Mouse (Mus musculus) liver, adult 2 months (tissue): ENCODE measurements at regions not wholly inside any gene's neighbourhood (a gene's known extent, or its start where the extent isn't known, plus 50 kb on each side); places are given as distances from the start of the nearest gene placed in this dataset.

ENCODE experiments used
- DNase-seq: peaks from one replicate; pipeline ENCODE4 v3.0.0-alpha.2; 2011; ENCODE audit warnings: low read depth, low spot score; ENCODE audit errors: extremely low read depth
- H3K27ac ChIP-seq: fragments of 200-500 bp; replicated peaks from 2 replicates; pipeline ENCODE4 v1.5.1; 2012; ENCODE audit warnings: low read depth, mild to moderate bottlenecking, control low read depth, inconsistent platforms, low read length; ENCODE audit not compliant: insufficient read depth
- H3K27me3 ChIP-seq: fragments of 200-500 bp; 2 replicates; pipeline ENCODE4 v1.6.1; 2012; ENCODE audit warnings: mild to moderate bottlenecking, moderate library complexity, low read length, inconsistent platforms; ENCODE audit not compliant: control insufficient read depth, insufficient read depth
- H3K36me3 ChIP-seq: fragments of 200-500 bp; 2 replicates; pipeline ENCODE4 v1.6.1; 2012; ENCODE audit warnings: low read length, inconsistent platforms; ENCODE audit not compliant: control insufficient read depth, insufficient read depth
- H3K4me1 ChIP-seq: fragments of 200-500 bp; 2 replicates; pipeline ENCODE4 v1.6.1; 2011; ENCODE audit warnings: low read length; ENCODE audit not compliant: control insufficient read depth, insufficient read depth
- H3K4me3 ChIP-seq: fragments of 200-500 bp; 2 replicates; pipeline ENCODE4 v1.5.1; 2011; ENCODE audit warnings: low read depth, mild to moderate bottlenecking, control low read depth, low read length, moderate library complexity; ENCODE audit not compliant: insufficient read depth
- H3K79me2 ChIP-seq: fragments of 200-500 bp; 2 replicates; pipeline ENCODE4 v1.6.1; 2012; ENCODE audit warnings: inconsistent platforms, mild to moderate bottlenecking, low read length, moderate library complexity; ENCODE audit not compliant: control insufficient read depth, insufficient read depth
- H3K9ac ChIP-seq: fragments of 200-500 bp; 2 replicates; pipeline ENCODE4 v1.6.1; 2012; ENCODE audit warnings: low read depth, mild to moderate bottlenecking, control low read depth, inconsistent platforms, low read length
- CTCF ChIP-seq: fragments of 200-500 bp; IDR thresholded peaks from 2 replicates; pipeline ENCODE4 v1.5.1; 2011; ENCODE audit warnings: low read depth, low read length, control low read depth
- POLR2A ChIP-seq: fragments of 200-500 bp; IDR thresholded peaks from 2 replicates; pipeline ENCODE4 v1.6.1; 2011; ENCODE audit warnings: low read length, control low read depth; ENCODE audit not compliant: insufficient read depth; ENCODE audit errors: extremely low read depth
- WGBS: fragments of 180-500 bp; shearing (Covaris S2); methylation state at CpG from one replicate; pipeline ENCODE4 v1.1.7; 2018; 5-methylcytosine and 5-hydroxymethylcytosine counted together

DNA sequence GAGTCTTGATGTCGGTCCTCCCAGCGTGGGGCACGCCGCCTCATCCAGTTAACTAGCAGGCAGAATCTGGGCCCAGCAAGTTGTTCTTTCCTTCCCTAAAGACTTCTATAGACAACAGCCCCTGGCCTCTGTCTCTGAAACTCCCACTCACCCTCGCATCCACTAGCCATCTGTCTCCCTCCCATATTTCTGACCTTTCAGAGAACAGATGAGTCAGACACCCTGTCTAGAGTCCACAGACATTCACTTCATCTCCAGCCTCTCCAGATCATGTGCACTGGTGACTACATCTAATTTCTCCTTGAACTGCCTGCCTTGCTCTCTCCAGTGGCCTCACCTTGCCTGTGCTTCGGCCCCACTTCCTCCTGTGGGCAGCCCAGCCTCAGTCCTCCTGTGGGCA lies 143.1 kb downstream of the Mtx3 start:
- Histone ChIP-seq H3K36me3 (no peaks in the 10 kb centered on the region), H3K79me2 (no peaks in the 10 kb centered on the region), H3K4me3 (no peak overlapping the region), H3K9ac (no peak overlapping the region), H3K4me1 (no peaks in the 10 kb centered on the region), H3K27ac (no peak overlapping the region), H3K27me3 (no peaks in the 10 kb centered on the region)
- WGBS: 97% methylated on average over 6 of the region's 6 CpGs
- DNase-seq: no peak
- TF ChIP-seq CTCF (no peak), POLR2A (no peak)

DNA sequence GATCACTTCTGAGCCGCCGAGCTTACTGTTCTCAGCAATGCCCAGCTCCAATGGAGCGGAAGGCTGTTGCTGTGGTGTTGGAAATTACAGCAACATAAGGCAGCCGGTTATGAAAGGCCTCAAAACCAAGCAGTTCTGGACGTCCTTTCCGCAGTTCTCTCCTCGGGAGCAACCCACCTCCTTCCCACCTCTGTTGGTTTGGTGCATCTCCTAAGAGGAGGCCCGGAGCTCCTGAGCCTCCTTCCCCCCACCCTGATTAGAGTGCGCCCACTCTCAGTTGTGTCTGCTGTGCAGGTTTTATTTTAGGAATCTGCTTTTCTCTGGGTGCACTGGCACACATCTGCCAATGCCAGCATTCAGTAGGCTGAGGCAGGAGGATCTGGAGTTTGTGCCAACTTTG lies 144.0 kb downstream of the Mtx3 start:
- Histone ChIP-seq H3K27ac (no peak overlapping the region), H3K36me3 (no peaks in the 10 kb centered on the region), H3K4me1 (no peaks in the 10 kb centered on the region), H3K4me3 (no peak overlapping the region), H3K9ac (no peak overlapping the region), H3K27me3 (no peaks in the 10 kb centered on the region), H3K79me2 (no peaks in the 10 kb centered on the region)
- TF ChIP-seq POLR2A: no peak
- no peak for TF ChIP-seq CTCF
- DNase-seq: no peak
- 87% methylated on average over 9 of the region's 9 CpGs for WGBS

DNA sequence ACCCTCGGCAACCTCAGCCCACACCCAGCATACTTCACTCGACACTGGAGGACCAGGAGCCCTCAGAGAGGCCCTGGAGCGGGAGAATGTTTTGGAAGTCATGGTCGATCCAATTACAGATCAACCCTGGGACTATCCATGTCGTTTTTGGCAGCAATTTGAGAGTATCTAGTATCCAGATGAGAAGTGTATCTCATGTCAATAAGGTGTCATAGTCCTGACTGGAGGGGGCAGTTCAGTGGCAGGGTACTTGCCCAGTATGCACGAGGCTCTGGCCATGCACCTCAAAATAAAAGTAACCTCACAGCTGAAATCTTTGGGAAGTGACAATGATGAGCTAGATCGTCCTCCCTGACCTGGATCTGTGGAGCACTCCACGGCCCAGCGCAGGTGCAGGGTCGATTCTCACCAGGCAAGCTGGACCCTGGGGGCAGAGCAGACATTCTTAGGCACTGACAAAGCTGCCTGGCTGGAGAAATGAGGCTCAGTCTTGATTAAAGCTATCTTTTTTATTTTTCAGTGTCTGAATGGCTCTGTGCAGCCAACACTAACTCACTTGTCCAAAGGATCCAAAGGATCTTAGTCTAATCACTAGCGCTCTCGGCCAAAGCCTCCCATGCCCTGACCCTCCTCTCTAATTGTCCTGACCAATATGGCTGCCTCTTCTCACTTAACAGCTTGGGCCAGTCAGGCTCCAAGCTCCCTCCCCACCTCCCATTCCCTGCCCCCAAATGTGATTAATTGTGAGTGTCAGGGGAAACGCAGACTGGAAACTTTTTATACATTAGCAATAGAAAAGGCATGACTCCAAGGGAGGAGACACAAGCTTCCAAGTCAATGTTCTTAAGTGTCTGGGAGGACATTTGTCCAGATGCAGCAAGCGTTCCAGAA lies 146.0 kb downstream of the Mtx3 start:
- WGBS: 85% methylated on average over 14 of the region's 14 CpGs
- H3K4me3 ChIP-seq: no peak overlapping the region
- no peaks in the 10 kb centered on the region for H3K79me2 ChIP-seq
- H3K4me1 ChIP-seq: no peaks in the 10 kb centered on the region
- H3K27me3 ChIP-seq: no peaks in the 10 kb centered on the region
- no peak overlapping the region for H3K27ac ChIP-seq
- no peak overlapping the region for H3K9ac ChIP-seq
- H3K36me3 ChIP-seq: no peaks in the 10 kb centered on the region
- TF ChIP-seq CTCF: no peak
- DNase-seq: no peak
